Mouse (Mus musculus): ENCODE measurements around the gene Dusp23. TPM values are rescaled to one million over a fixed set of nuclear protein-coding genes. Genes with fewer than 3 reads are reported as not detected.
A peak's percentile ranks its signal among the peaks of the same experiment; 100 is the strongest.

The Dusp23 gene
- polyA plus RNA-seq, 2 experiments, result 11.3 to 13.5 TPM

GRCm38 (mm10) chr1:172616537-172617300 is 16.0 kb downstream of the Dusp23 start:
- Histone ChIP-seq H3K36me3 (ENCODE audit: control insufficient read depth, insufficient read depth, low read length) (no peaks in the 10 kb centered on the region), H3K4me2 (replicated peaks; ENCODE audit: low read depth, low read length, severe bottlenecking) (peak overlapping the region; percentile 47), H3K4me3 (replicated peaks; ENCODE audit: low read length) (peak overlapping the region; percentile 27), H3K27me3 (ENCODE audit: control insufficient read depth, insufficient read depth, low read length) (no peaks in the 10 kb centered on the region), H3K9ac (ENCODE audit: low read depth, low read length, severe bottlenecking) (peak overlapping the region; percentile 38; the same call in 1 of the 2 replicates), H3K4me1 (ENCODE audit: control insufficient read depth, insufficient read depth, low read length) (peaks cover 14% of the 10 kb centered on the region), H3K27ac (replicated peaks; ENCODE audit: low read depth, low read length) (no peak overlapping the region), H3K9me3 (ENCODE audit: control insufficient read depth, low read length) (no peaks in the 10 kb centered on the region)
- DNase-seq (ENCODE audit: low spot score) (peak; percentile 28), ATAC-seq (ENCODE audit: low FRiP score, low read depth) (peak; percentile 67; the same call in 1 of the 2 replicates)
- TF ChIP-seq POLR2A (IDR thresholded peaks at IDR 0.05; ENCODE audit: borderline replicate concordance, extremely low read depth, insufficient read depth, insufficient read length), result no peak
- 11% methylated on average over 22 of the region's 22 CpGs for WGBS

- H3K27me3 ChIP-seq (ENCODE audit: control insufficient read depth, insufficient read depth, low read length), result no peaks in the 10 kb centered on the region
- H3K4me2 ChIP-seq (replicated peaks; ENCODE audit: low read depth, low read length, severe bottlenecking), result no peak overlapping the region
- H3K4me3 ChIP-seq (replicated peaks; ENCODE audit: low read length), result no peak overlapping the region
- no peak for ATAC-seq (ENCODE audit: low FRiP score, low read depth)
- H3K9me3 ChIP-seq (ENCODE audit: control insufficient read depth, low read length), result no peaks in the 10 kb centered on the region
- H3K36me3 ChIP-seq (ENCODE audit: control insufficient read depth, insufficient read depth, low read length), result no peaks in the 10 kb centered on the region
- H3K9ac ChIP-seq (ENCODE audit: low read depth, low read length, severe bottlenecking), result no peak overlapping the region
- no peak for DNase-seq (ENCODE audit: low spot score)
- TF ChIP-seq POLR2A (IDR thresholded peaks at IDR 0.05; ENCODE audit: borderline replicate concordance, extremely low read depth, insufficient read depth, insufficient read length), result no peak
- peaks cover 14% of the 10 kb centered on the region for H3K4me1 ChIP-seq (ENCODE audit: control insufficient read depth, insufficient read depth, low read length)
- WGBS, result 67% methylated on average over 4 of the region's 4 CpGs
- no peak overlapping the region for H3K27ac ChIP-seq (replicated peaks; ENCODE audit: low read depth, low read length)
These were observed 17.4 kb downstream of the Dusp23 start for GRCm38 (mm10) chr1:172615412-172615811.

- H3K4me1 ChIP-seq (ENCODE audit: control insufficient read depth, insufficient read depth, low read length), result peaks cover 14% of the 10 kb centered on the region
- H3K9ac ChIP-seq (ENCODE audit: low read depth, low read length, severe bottlenecking), result no peak overlapping the region
- WGBS, result 87% methylated on average over 10 of the region's 10 CpGs
- no peak overlapping the region for H3K27ac ChIP-seq (replicated peaks; ENCODE audit: low read depth, low read length)
- no peak for ATAC-seq (ENCODE audit: low FRiP score, low read depth)
- no peaks in the 10 kb centered on the region for H3K9me3 ChIP-seq (ENCODE audit: control insufficient read depth, low read length)
- no peaks in the 10 kb centered on the region for H3K36me3 ChIP-seq (ENCODE audit: control insufficient read depth, insufficient read depth, low read length)
- no peak overlapping the region for H3K4me3 ChIP-seq (replicated peaks; ENCODE audit: low read length)
- no peak for TF ChIP-seq POLR2A (IDR thresholded peaks at IDR 0.05; ENCODE audit: borderline replicate concordance, extremely low read depth, insufficient read depth, insufficient read length)
- no peaks in the 10 kb centered on the region for H3K27me3 ChIP-seq (ENCODE audit: control insufficient read depth, insufficient read depth, low read length)
- DNase-seq (ENCODE audit: low spot score), result no peak
- H3K4me2 ChIP-seq (replicated peaks; ENCODE audit: low read depth, low read length, severe bottlenecking), result no peak overlapping the region
These were observed 18.1 kb downstream of the Dusp23 start for GRCm38 (mm10) chr1:172614654-172615053.

- Histone ChIP-seq H3K4me3 (replicated peaks; ENCODE audit: low read length) (no peak overlapping the region), H3K4me2 (replicated peaks; ENCODE audit: low read depth, low read length, severe bottlenecking) (no peak overlapping the region), H3K4me1 (ENCODE audit: control insufficient read depth, insufficient read depth, low read length) (peaks cover 8% of the 10 kb centered on the region), H3K9me3 (ENCODE audit: control insufficient read depth, low read length) (no peaks in the 10 kb centered on the region), H3K27me3 (ENCODE audit: control insufficient read depth, insufficient read depth, low read length) (no peaks in the 10 kb centered on the region), H3K27ac (replicated peaks; ENCODE audit: low read depth, low read length) (no peak overlapping the region), H3K36me3 (ENCODE audit: control insufficient read depth, insufficient read depth, low read length) (no peaks in the 10 kb centered on the region), H3K9ac (ENCODE audit: low read depth, low read length, severe bottlenecking) (no peak overlapping the region)
- 45% methylated on average over 1 of the region's 1 CpGs for WGBS
- no peak for ATAC-seq (ENCODE audit: low FRiP score, low read depth)
- no peak for TF ChIP-seq POLR2A (IDR thresholded peaks at IDR 0.05; ENCODE audit: borderline replicate concordance, extremely low read depth, insufficient read depth, insufficient read length)
- DNase-seq (ENCODE audit: low spot score), result peak; percentile 21
These were observed 20.0 kb downstream of the Dusp23 start for GRCm38 (mm10) chr1:172612745-172613144.

- H3K4me3 ChIP-seq (replicated peaks; ENCODE audit: low read length), result no peak overlapping the region
- no peak for TF ChIP-seq POLR2A (IDR thresholded peaks at IDR 0.05; ENCODE audit: borderline replicate concordance, extremely low read depth, insufficient read depth, insufficient read length)
- no peak for ATAC-seq (ENCODE audit: low FRiP score, low read depth)
- H3K4me1 ChIP-seq (ENCODE audit: control insufficient read depth, insufficient read depth, low read length), result no peaks in the 10 kb centered on the region
- no peaks in the 10 kb centered on the region for H3K9me3 ChIP-seq (ENCODE audit: control insufficient read depth, low read length)
- no peak for DNase-seq (ENCODE audit: low spot score)
- H3K36me3 ChIP-seq (ENCODE audit: control insufficient read depth, insufficient read depth, low read length), result no peaks in the 10 kb centered on the region
- no peak overlapping the region for H3K4me2 ChIP-seq (replicated peaks; ENCODE audit: low read depth, low read length, severe bottlenecking)
- no peak overlapping the region for H3K27ac ChIP-seq (replicated peaks; ENCODE audit: low read depth, low read length)
- H3K27me3 ChIP-seq (ENCODE audit: control insufficient read depth, insufficient read depth, low read length), result no peaks in the 10 kb centered on the region
- H3K9ac ChIP-seq (ENCODE audit: low read depth, low read length, severe bottlenecking), result no peak overlapping the region
- 76% methylated on average over 10 of the region's 10 CpGs for WGBS
These were observed 21.5 kb downstream of the Dusp23 start for GRCm38 (mm10) chr1:172611304-172611703.
